Mouse (Mus musculus) liver, adult 2 months (tissue): ENCODE measurements at regions not wholly inside any gene's neighbourhood (a gene's known extent, or its start where the extent isn't known, plus 50 kb on each side); places are given as distances from the start of the nearest gene placed in this dataset.

Experiments
- CTCF ChIP-seq: fragments of 200-500 bp; IDR thresholded peaks from 2 replicates; pipeline ENCODE4 v1.5.1; 2011; ENCODE audit warnings: low read depth, low read length, control low read depth
- POLR2A ChIP-seq: fragments of 200-500 bp; IDR thresholded peaks from 2 replicates; pipeline ENCODE4 v1.6.1; 2011; ENCODE audit warnings: low read length, control low read depth; ENCODE audit not compliant: insufficient read depth; ENCODE audit errors: extremely low read depth

DNA sequence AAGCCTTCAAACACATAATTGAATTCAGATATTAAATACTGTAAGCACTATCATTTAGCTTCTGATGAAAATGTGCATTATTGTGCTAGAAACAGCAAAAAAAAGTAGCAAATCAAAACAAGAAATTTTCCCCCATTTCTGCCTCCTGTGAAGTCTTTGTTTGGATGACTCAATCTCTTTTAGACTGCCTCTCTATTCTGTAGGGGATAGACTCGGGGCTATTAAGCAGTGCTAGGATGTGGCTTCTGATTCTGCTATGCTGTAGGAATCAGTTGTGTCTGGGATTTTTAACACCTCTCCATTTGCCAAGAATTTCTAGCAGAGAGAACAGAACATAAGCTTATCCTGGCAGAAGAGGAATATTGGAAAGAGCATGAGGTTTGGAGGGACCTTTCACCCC is 775.2 kb downstream of the Tmem114 start:
- TF ChIP-seq POLR2A (no peak), CTCF (no peak)
